Mouse (Mus musculus) kidney, adult 2 months (tissue): ENCODE data around the gene Ccnh.

Experiments used
- CTCF ChIP-seq: fragments of 200-500 bp; conservative IDR thresholded peaks from 2 replicates; pipeline ENCODE4 v1.5.1; 2011; ENCODE audit warnings: low read depth, mild to moderate bottlenecking, control low read depth, low read length, moderate library complexity, mixed read lengths; ENCODE audit not compliant: insufficient read depth, insufficient read length
- POLR2A ChIP-seq: fragments of 200-500 bp; IDR thresholded peaks from one replicate; pipeline ENCODE4 v1.6.1; 2011; ENCODE audit warnings: low read depth, low read length, control low read depth

- TF ChIP-seq CTCF (no peak), POLR2A (no peak)
Measured at GRCm38 (mm10) chr13:85208656-85209055, 19.4 kb downstream of the Ccnh start.
